Mouse (Mus musculus) cerebellum, postnatal 25 days (tissue): ENCODE data around the gene B3galt4.
A peak's percentile ranks its signal among the peaks of the same experiment; 100 is the strongest.

ENCODE experiments used
- DNase-seq, 2 experiments: peaks; one replicate each; pipeline ENCODE4 v3.0.0; 2021; ENCODE audit warnings: mixed read lengths in 2 of 2

The B3galt4 gene

DNA sequence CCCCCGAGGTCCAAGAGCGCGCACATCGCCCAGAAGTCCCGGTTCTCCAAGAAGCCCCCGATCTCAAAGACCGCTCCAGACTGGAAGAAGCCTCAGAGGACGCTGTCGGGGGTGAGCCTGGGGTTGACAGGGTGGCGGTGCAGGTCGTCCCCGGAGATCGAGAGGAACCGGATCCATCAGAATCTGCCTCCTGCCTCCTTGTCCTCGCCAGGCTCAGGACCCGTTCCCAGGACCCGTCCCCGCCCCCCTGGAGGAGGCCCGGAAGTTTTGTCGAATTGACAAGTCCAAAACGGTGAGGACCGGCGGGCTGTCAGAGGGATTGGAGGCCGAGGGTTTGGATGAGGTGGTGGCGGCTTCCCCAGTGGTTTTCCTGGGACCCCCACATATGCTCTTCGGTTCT, 10.3 kb downstream of the B3galt4 start:
- peak; percentile 25 to 41 for DNase-seq

DNA sequence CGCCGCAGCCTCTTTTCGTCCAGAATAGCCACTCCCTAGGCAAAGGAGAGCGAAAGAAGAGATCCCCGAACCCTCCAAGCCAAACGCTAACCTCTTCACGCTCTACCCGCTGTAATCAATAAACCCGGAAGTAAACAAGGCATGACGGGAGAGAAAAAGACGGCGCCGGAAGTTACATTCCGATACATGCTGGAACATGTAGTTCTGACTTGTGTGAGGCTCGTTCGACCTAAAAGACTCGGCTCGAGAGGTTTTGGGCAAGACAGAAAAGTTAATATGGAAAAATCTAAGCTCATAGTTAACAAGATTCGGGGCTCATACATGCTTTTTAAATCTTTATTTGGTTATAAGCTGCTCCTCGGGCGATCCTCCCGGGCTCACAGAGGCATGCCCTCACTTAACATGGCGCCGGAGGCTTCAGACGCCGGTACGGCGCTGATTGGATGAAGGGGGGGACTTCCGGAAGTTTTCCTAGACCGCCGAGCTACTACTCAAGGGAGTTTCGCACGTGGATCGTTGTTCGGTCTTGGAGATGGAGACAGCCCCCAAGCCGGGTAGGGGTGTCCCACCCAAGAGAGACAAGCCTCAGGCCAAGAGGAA, 11.0 kb downstream of the B3galt4 start, which contains the start of the genes Pfdn6 and Wdr46:
Gene Pfdn6 (minus strand): TSS at position 138 of the 600 bp plus-strand sequence.
Gene Wdr46 (plus strand): TSS at position 455 of the 600 bp plus-strand sequence.
- peak; percentile 88 to 92 for DNase-seq

DNA sequence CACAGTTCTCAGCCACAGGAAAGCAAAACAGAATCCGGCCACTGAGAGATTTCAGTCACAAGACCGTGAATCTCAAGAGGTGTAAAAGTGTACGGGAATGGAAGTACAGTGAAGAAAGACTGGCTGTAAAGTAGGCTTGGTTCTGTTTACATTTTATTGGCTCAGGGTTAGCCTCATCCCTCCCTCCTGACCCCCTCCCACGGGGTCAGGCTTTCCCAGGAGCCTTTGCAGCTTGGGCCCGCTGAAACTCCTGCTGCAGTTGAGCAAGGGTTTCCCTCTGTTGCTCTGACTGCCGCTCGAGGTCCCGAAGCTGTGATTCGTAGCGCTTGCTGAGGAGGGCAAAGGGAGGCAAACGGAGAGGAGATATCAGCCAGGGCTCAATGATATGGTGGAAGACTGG, 12.5 kb downstream of the B3galt4 start:
- DNase-seq: no peak

DNA sequence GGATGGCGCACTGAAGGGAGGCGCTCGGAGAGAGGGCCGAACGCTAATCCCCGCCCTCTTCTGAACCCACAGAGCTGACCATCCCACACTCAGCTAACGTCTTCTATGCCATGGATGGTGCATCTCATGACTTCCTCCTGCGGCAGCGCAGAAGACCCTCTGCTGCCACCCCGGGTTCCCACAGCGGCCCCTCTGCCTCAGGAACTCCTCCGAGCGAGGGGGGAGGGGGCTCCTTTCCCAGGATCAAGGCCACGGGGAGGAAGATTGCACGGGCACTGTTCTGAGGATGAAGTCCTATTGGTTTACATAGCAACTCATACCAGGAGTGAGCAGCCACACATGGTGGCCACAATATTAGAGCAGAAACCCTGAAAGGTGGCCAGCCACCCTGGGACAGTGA, 14.3 kb downstream of the B3galt4 start:
- no peak for DNase-seq

- DNase-seq: no peak
These were observed 15.7 kb downstream of the B3galt4 start for GRCm38 (mm10) chr17:33935422-33936055.

- DNase-seq: no peak
These were observed 18.3 kb downstream of the B3galt4 start for GRCm38 (mm10) chr17:33932970-33933369.

DNA sequence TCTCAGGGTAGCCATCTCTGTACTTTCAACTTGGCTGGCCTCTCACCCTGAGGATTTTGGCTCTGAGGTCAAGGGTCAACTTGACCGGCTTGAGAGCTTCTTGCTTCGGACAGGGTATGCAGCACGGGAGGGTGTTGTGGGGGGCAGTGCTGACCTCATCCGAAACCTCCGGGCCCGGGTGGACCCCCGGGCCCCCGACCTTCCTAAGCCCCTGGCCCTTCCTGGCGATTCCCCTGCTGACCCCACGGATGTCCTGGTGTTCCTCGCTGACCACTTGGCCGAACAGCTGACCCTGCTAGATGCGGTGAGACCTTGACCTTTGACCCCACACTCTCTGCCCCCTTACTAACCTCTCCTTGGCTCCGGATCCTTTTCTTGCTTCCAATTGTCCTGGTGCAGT, 18.8 kb downstream of the B3galt4 start:
- no peak for DNase-seq

DNA sequence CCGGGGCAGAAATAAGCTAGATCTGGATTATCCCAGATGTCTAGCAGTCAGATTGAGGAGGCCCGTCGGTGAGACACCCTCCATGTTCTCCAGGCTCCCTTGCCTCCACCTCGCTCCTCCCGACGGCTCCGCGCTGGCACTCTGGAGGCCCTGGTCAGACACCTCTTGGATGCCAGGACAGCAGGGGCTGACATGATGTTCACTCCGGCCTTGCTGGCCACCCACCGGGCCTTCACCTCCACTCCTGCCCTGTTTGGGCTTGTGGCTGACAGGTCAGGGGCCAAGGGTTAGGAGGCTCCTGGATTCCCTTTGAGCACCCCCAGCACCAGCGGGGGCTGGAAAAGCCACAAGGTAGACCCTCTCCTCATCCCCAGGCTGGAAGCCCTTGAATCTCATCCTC, 19.3 kb downstream of the B3galt4 start:
- no peak for DNase-seq

- DNase-seq: no peak
These were observed 20.0 kb downstream of the B3galt4 start for GRCm38 (mm10) chr17:33931159-33931866.

DNA sequence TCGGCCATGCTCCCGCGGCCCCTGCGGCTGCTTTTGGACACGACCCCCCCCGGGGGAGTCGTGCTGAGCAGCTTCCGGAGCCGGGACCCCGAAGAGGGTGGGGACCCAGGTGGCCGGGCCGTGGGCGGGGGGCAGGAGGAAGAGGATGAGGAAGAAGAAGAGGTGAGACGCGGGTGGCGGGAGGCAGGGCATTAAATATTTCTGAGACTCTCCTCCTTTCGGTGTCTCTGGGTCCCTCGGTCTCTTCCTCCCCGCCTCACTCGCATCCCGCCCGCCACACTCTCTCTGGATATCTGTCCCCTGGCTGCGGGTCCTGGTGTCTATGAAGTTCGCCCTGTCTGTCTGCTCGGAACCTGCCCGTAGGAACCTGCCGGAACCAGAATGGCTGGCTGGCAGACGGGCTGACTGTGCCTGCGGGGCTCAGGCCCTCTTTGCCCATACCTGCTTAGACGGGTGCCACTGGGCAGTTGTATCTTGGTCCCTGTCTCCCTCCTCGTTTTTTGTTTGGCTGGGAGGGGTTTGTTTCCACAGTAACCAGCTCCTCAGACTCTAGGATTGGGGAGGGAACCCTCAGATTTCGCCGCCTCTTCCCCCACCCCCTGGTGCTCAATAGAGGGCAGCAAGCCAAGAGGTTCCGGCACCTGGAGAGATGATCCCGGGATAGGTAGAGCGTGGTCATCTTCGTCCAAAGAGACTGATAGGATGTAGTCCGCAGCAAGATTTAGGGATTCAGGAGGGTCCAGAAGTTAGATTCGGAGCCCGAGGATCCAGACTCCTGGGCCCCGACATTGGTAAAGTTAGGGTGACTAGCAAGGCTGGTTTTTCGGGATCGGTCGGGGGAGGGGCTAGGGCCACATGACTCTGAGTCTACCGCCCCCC, 20.8 kb downstream of the B3galt4 start:
- peak; percentile 63 to 69 for DNase-seq

- DNase-seq: peak; percentile 98
These were observed 21.7 kb downstream of the B3galt4 start, which contains the start of gene Rgl2 for GRCm38 (mm10) chr17:33929371-33930279. Gene Rgl2 (plus strand): TSS chr17:33929543.

DNA sequence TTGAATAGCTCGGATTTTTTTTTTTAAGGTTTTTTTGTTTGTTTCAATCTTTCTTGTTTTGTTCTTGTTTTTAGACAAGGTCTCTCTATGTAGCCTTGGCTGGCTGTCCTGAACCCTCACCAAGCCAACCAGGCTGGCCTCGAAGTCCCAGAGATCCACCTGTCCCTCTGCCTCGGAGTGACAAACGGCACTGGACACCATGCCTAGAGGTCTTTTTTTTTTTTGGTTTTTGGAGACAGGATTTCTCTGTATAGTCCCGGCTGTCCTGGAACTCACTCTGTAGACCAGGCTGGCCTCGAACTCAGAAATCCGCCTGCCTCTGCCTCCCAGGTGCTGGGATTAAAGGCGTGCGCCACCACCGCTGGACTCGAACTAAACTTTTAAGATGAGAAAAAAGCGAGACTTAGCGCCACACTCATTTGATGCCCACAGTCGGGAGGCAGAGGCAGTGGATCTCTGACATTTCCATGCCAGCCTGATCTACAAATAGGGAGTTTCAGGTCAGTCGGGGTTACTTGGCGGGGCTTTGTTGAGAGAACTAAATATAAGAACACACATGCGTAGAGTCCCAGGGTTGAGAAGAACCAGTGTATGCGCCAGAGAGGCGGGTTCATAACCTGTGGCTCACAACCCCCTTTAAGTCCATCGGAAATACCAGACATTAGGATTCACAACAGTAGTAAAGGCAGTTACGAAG, 22.9 kb downstream of the B3galt4 start:
- no peak for DNase-seq

DNA sequence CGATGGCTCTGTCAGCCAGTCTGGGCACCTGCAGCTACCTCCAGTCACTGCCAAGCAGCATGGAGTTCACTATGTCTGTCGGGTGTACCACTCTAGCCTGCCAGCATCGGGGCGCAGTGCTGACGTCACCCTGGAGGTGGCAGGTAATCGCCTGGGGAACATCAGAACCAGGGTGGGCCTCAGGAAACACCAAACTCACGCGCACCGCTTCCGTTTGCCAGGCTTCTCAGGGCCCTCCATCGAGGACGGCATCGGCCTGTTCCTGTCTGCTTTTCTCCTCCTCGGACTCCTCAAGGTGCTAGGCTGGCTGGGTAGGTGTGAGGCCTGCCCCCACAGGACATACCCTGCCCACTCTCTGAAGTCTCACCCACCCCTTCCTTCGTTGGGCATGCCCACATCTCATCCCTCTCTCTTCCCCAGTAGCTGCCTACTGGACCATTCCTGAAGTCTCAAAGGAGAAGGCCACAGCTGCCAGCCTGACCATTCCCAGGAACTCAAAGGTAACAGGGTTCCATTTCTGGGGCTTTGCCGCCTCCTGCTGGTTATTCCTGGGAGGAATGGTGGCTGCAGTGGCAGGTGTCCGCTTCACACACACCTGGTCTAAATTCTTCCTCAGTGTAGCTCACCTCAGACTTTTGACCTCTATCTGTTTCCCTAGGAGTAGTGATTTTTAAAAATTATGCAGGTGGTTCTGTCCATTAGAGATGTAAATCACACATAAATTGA, 24.9 kb downstream of the B3galt4 start:
- DNase-seq: no peak

DNA sequence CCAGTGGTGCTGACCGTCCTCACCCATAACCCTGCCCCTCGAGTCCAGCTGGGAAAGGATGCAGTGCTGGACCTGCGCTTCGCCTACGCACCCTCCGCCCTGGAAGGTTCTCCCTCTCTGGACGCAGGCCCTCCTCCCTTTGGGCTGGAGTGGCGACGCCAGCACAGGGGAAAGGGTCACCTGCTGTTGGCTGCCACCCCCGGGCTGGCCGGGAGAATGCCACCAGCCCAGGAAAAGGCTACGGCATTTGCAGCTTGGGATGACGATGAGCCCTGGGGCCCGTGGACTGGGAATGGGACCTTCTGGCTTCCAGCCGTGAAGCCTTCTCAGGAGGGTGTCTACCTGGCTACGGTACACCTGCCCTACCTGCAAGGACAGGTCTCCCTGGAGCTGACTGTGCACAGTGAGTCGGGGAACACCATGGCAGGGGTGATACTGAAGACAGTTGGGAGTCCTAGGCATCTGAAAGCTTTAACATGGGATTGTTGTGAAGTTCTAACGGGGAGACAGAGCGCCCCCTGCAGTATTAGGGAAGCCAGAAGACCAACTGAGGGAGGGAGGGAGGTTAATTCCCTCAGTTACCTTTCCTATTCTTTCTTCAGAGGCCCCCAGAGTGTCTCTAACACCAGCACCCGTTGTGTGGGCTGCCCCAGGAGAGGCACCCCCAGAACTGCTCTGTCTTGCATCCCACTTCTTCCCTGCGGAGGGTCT, 25.7 kb downstream of the B3galt4 start:
- no peak for DNase-seq

GRCm38 (mm10) chr17:33924577-33925283, 26.6 kb downstream of the B3galt4 start:
- DNase-seq: peak; percentile 44 to 66

GRCm38 (mm10) chr17:33921361-33921760, 29.9 kb downstream of the B3galt4 start:
- no peak for DNase-seq

DNA sequence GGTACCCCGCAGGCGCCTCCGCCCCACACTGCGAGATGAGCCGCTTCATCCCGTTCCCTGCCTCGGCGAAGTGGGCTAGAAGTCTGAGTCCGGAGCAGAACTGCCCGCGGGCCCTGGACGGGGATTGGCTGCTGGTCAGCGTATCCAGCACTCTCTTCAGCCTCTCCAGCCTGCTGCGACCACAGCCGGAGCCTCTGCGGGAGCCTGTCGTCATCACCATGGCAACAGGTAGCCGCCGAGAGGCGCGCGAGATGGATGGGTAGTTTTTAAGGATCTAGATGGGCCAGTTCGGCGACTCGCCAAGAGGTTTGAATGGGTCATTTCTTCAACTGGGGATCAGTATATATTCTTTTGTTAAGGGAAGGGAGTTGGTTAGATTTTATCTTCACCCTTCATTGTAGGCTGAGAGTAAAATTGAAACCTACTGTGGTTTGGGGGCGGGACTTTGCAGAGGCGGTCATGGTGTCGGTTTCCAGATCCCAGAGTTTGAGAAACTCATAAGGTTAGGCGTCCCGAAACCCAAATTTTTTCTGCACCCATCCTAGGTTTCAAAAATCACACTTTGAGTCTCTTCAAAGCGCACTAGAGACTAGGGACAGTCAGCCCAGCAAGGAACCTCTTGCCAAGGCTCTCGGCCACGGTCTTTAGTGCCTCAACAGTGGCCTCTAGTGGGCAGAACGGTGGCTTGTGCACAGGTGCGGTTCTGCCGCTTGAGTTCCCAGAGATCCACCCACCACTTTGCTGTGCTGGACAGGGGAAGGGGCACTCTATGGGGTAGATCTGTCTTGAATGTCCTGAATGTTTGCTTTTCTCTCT, 30.8 kb downstream of the B3galt4 start:
- peak; percentile 90 to 95 for DNase-seq
